Mouse (Mus musculus) heart, adult 2 months (tissue): ENCODE results near the gene Spock1.

Experiments used
- CTCF ChIP-seq: fragments of 200-600 bp; IDR thresholded peaks from 2 replicates; pipeline ENCODE4 v1.8.1; 2022; ENCODE audit warnings: antibody characterized with exemption, mild to moderate bottlenecking, moderate library complexity
- EP300 ChIP-seq: fragments of 200-500 bp; IDR thresholded peaks from 2 replicates; pipeline ENCODE4 v1.6.1; 2011; ENCODE audit warnings: low read depth, low read length, control low read depth; ENCODE audit not compliant: insufficient read depth
- POLR2A ChIP-seq: fragments of 200-500 bp; IDR thresholded peaks from 2 replicates; pipeline ENCODE4 v1.6.1; 2011; ENCODE audit warnings: mild to moderate bottlenecking, low read depth, low read length, control low read depth; ENCODE audit not compliant: insufficient read depth

DNA sequence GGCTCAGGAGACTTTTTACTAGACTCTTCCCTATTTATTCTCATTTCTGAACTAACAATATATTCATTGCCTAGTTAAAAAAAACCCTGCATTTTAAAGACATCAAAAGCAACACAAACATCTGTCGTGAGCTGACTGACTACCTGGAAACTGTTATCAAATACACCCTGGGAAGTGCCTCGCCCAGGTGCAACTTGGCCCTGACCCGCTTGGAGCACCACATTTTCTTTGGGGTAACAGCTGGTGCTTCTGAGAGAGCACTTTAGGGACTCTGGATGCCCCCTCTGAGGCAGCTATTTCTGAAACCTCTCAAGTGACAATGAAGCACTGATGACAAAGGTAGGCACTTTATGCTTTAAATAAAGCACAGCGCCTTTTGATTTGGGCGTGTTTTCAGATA is 236.8 kb downstream of the Spock1 start:
- TF ChIP-seq POLR2A (no peak), CTCF (no peak), EP300 (no peak)
